ENCODE assay signal across 10 mouse cellular contexts in the genomic region with DNA sequence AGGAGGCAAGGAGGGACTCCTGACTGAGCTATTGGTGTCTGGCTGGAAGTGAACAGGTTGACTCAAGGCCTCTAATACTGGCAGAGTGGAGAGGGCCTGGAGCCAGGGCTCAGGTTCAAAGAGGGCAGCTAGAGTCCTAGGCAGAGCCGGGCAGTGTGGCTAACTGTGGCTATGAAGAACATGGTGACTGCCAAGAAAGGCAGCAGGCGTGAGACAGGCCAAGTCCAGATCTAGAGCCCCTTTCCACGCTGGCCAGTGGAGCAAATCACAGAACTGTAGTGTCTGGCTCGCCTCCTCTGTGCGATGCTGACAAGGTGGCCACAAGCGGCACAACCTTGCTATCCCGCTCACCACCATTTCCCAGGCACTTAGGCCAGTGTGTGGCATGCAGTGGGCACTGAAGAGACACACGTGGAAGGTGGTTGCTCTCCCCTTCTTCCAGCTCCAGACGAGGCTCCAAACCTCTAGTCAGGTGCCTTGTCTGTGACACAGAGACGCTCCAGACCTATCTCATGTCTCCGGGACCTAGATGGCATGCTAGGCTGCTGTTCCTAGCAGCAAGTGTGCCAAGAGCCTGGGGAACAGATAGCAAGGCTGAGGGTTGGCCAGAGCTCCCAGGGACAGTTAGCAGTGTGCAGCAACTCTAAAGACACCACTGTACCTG. TPM values are rescaled to one million over a fixed set of nuclear protein-coding genes. Genes with fewer than 3 reads are reported as not detected.
DNase-seq lines count a peak whose midpoint lies in the region; ATAC-seq and TF ChIP-seq lines count a peak whose summit lies in the region.
"Had no signal": no experiment of that assay in that cellular context is flagged by ENCODE, and none has a peak within 500 bp of the region (broad histone marks: within the 10 kb centered on the region; RNA-seq: fewer than 3 reads in every experiment).

No protein-coding gene starts in this region.

- ATAC-seq in lung, embryonic 14.5 days (ENCODE audit: insufficient read depth) = no peak

- peak; percentile 64 to 78 for DNase-seq in heart, adult 18-20 months
- DNase-seq in heart, postnatal 4 days = no peak
- no peak for DNase-seq in lung, embryonic 14.5 days
- DNase-seq in lung, postnatal 25 days (ENCODE audit: low spot score) = no peak
- peak; percentile 53 to 64 for DNase-seq in cerebellum, postnatal 25 days
- no peak for DNase-seq in limb, embryonic 10.5 days (ENCODE audit: low spot score)
- DNase-seq in retina, embryonic 14.5 days (ENCODE audit: low spot score) = no peak
- DNase-seq: liver, embryonic 13.5 days had no signal

- no peak for TF ChIP-seq CTCF in lung, embryonic 14.5 days (IDR thresholded peaks at IDR 0.05; ENCODE audit: low read depth)

- 78% methylated on average over 11 of the region's 11 CpGs for WGBS in lung, embryonic 14.5 days
- WGBS in limb, embryonic 10.5 days = 88% methylated on average over 11 of the region's 11 CpGs

- no peak overlapping the region for H3K4me2 ChIP-seq in lung, embryonic 14.5 days
- H3K4me2 ChIP-seq: liver, embryonic 13.5 days had no signal

- no peak overlapping the region for H3K4me3 ChIP-seq in lung, embryonic 14.5 days (ENCODE audit: low read depth, low read length)
- H3K4me3 ChIP-seq in limb, embryonic 10.5 days = no peak overlapping the region
- H3K4me3 ChIP-seq: erythroblast, embryonic 14.5 days; liver, embryonic 13.5 days had no signal

- H3K27me3 ChIP-seq in lung, embryonic 14.5 days (ENCODE audit: insufficient read depth, low read length) = no peaks in the 10 kb centered on the region
- H3K27me3 ChIP-seq in limb, embryonic 10.5 days (ENCODE audit: low read depth, poor library complexity, severe bottlenecking) = peaks cover 49% of the 10 kb centered on the region

- peaks cover 55% of the 10 kb centered on the region for H3K36me3 ChIP-seq in lung, embryonic 14.5 days (ENCODE audit: insufficient read depth)
- peaks cover 12% of the 10 kb centered on the region; the same call in 1 of the 2 replicates for H3K36me3 ChIP-seq in limb, embryonic 10.5 days
- H3K36me3 ChIP-seq: liver, embryonic 13.5 days had no signal

- H3K9ac ChIP-seq in lung, embryonic 14.5 days = 0 out of 2 replicates have a peak overlapping the region, but pooled peaks have one; percentile 8
- H3K9ac ChIP-seq: liver, embryonic 13.5 days had no signal

- no peaks in the 10 kb centered on the region for H3K9me3 ChIP-seq in lung, embryonic 14.5 days (ENCODE audit: low read depth, low read length)
- H3K9me3 ChIP-seq in limb, embryonic 10.5 days (replicated peaks) = no peaks in the 10 kb centered on the region
- H3K9me3 ChIP-seq: liver, embryonic 13.5 days had no signal

- H3K4me1 ChIP-seq in lung, embryonic 14.5 days (ENCODE audit: insufficient read depth) = peaks cover 19% of the 10 kb centered on the region
- H3K4me1 ChIP-seq in limb, embryonic 10.5 days = peaks cover 40% of the 10 kb centered on the region

- H3K27ac ChIP-seq in lung, embryonic 14.5 days (ENCODE audit: low read depth) = no peak overlapping the region
- H3K27ac ChIP-seq in limb, embryonic 10.5 days = peak overlapping the region; percentile 37; the same call in 1 of the 2 replicates
- H3K27ac ChIP-seq: liver, embryonic 13.5 days had no signal

RNA-seq across cellular contexts. Expression of a gene that starts 7.2 kb away (rescaled TPM):
- total RNA-seq in heart, adult 18-20 months (2021) = 1 to 10 TPM; 3.8 to 5.3 TPM
- total RNA-seq in heart, postnatal 4 days (2021) = 1 to 10 TPM; 3.7 to 4.9 TPM
- polyA plus RNA-seq in lung, embryonic 14.5 days (2014; fragmentation: Nextera tagmentation; extraction: Ambion mirVana) = 10.9 and 14.6 TPM in 2 replicates
- 6.9 and 9.6 TPM in 2 replicates for polyA plus RNA-seq in limb, embryonic 10.5 days (2016; fragmentation: Nextera tagmentation; extraction: Ambion mirVana)
- total RNA-seq: MEL had no signal
- polyA plus RNA-seq: erythroblast, embryonic 14.5 days had no signal

RNA-seq across cellular contexts. Expression of a gene that starts 19.4 kb away (rescaled TPM):
- 1 to 10 TPM; 1.4 to 2.1 TPM for total RNA-seq in heart, adult 18-20 months (2021)
- total RNA-seq in heart, postnatal 4 days (2021) = 1 to 10 TPM; 2.3 to 3.0 TPM
- polyA plus RNA-seq in lung, embryonic 14.5 days (2014; fragmentation: Nextera tagmentation; extraction: Ambion mirVana) = 0.91 and 1.0 TPM in 2 replicates
- 0.39 and 0.45 TPM in 2 replicates for polyA plus RNA-seq in limb, embryonic 10.5 days (2016; fragmentation: Nextera tagmentation; extraction: Ambion mirVana)

RNA-seq across cellular contexts. Expression of a gene that starts 48.9 kb away (rescaled TPM):
- total RNA-seq in heart, adult 18-20 months (2021) = 10 to 100 TPM; 43.5 to 48.3 TPM
- total RNA-seq in heart, postnatal 4 days (2021) = 10 to 100 TPM; 55.0 to 55.9 TPM
- polyA plus RNA-seq in lung, embryonic 14.5 days (2014; fragmentation: Nextera tagmentation; extraction: Ambion mirVana) = 91.4 and 99.9 TPM in 2 replicates
- 126 and 133 TPM in 2 replicates for polyA plus RNA-seq in limb, embryonic 10.5 days (2016; fragmentation: Nextera tagmentation; extraction: Ambion mirVana)

RNA-seq across cellular contexts. Expression of a gene that starts 59.8 kb away (rescaled TPM):
- 100 to 1,000 TPM; 759 to 769 TPM for total RNA-seq in heart, adult 18-20 months (2021)
- 100 to 1,000 TPM; 538 to 559 TPM for total RNA-seq in heart, postnatal 4 days (2021)
- polyA plus RNA-seq in lung, embryonic 14.5 days (2014; fragmentation: Nextera tagmentation; extraction: Ambion mirVana) = 112 and 115 TPM in 2 replicates
- polyA plus RNA-seq in limb, embryonic 10.5 days (2016; fragmentation: Nextera tagmentation; extraction: Ambion mirVana) = 116 and 123 TPM in 2 replicates

RNA-seq across cellular contexts. Expression of a gene that starts 59.9 kb away (rescaled TPM):
- 1 to 10 TPM; 1.5 to 2.6 TPM for total RNA-seq in heart, adult 18-20 months (2021)
- 1 to 10 TPM; 2.3 to 2.6 TPM for total RNA-seq in heart, postnatal 4 days (2021)
- polyA plus RNA-seq in lung, embryonic 14.5 days (2014; fragmentation: Nextera tagmentation; extraction: Ambion mirVana) = 3.1 and 4.6 TPM in 2 replicates
- 2.4 and 2.7 TPM in 2 replicates for polyA plus RNA-seq in limb, embryonic 10.5 days (2016; fragmentation: Nextera tagmentation; extraction: Ambion mirVana)

Comparison
In these comparisons a context has a peak if more than half of its experiments do, and no peak if none do; other contexts are left out.
1. DNase-seq: peak in heart, adult 18-20 months (2 of 2) and cerebellum, postnatal 25 days (2 of 2); none in heart, postnatal 4 days (single experiment), lung, embryonic 14.5 days (single experiment), lung, postnatal 25 days (single experiment), limb, embryonic 10.5 days (single experiment) and retina, embryonic 14.5 days (single experiment).